Mouse (Mus musculus) cerebellum, adult (tissue): ENCODE data around the gene Olfr211.
"Not testable (repeated sequence)": the region's sequence is repeated elsewhere in the genome, so short reads cannot be mapped to it uniquely, and the experiment has no call there.

Experiments used
- ATAC-seq: cut with Nextera tagmentation; 2 replicates; pipeline ENCODE4 v1.9.2; 2017; ENCODE audit warnings: mild to moderate bottlenecking, moderate library complexity, mixed read lengths; ENCODE audit not compliant: insufficient number of reproducible peaks, low FRiP score, low TSS enrichment

Olfr211 gene

DNA sequence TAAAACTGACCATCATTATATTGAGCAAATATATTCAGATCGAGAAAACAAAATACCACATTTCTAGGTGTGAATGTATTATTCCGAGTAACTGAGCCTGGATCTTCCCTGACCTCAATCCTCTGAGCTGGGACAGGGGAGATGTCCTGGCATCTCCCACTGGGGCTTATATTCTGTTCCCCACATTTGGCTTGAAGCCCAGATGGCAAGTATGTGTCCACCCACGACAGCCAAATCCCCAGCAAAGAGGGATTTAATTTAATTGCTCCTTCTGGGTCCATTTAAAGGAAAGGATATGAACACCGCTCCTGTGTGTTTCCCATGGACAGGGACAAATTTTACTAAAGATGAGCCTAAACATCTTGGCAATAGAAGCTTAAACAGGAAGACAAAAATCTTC, at the start of gene Olfr211:
Gene Olfr211 (plus strand): TSS at position 301 of the 400 bp plus-strand sequence.
- ATAC-seq, result no peak

DNA sequence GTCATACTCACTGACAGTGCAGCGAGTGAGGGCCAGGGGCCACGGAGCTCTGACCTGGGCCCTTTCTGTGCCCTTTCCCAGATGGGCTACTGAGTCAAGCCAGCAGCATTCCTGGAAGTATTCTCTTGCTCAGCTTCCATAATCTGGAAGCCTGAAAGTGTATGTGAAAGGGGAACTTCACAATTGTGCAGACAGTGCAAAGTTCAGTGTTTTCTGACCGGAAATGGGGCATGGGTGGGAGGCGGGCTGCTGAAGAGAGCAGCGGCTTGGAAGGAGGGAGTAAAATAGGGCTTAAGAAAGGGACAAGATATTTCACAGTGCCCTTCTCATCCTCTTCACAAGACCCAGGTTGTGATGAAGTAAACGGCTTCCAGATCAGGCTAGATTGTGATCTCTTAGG, 49.4 kb upstream of the Olfr211 start:
- no peak for ATAC-seq

GRCm38 (mm10) chr6:116440447-116440846, 48.4 kb upstream of the Olfr211 start:
- ATAC-seq, result no peak

GRCm38 (mm10) chr6:116440849-116441248, 48.0 kb upstream of the Olfr211 start:
- no peak for ATAC-seq

DNA sequence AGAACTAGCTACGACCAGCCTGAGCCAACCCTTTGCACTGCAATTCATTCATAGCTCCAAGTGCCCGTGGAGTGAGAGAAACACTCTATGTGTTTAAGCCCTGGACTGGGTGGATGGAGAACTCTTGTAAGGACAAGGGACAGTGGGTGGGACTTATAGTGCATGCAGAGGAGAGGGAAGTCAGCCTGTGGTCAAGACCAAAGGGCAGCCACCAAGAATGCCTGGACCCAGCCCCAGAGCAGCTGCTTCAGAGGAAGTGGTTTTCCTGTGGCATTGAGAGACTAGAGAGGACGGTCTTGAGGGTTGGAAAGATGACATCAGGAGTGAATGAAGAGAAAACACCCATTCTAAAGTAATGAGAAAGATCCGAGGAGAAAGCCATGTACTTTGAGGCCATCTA, 33.1 kb upstream of the Olfr211 start:
- ATAC-seq, result no peak

- no peak for ATAC-seq
Measured at GRCm38 (mm10) chr6:116456482-116456881, 32.4 kb upstream of the Olfr211 start.

DNA sequence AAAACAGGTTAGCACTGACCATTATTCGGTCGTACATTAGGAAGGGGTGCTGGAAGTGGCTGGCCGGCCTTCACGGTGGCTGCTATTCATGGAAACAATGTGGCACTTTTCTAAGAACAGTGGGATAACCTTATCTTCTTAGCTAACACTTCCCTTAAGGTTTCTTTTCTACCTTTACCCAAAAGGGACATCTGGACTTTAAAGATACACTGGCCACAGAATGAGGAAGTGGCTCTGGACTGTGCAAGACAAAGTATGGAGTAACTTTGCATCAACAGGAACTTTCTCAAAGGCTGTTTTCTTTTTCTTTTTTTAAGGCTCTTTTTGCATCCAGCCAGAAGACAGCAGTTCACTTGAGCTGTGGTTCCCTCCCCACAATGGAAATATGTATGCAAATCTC, 30.2 kb upstream of the Olfr211 start:
- ATAC-seq, result no peak

DNA sequence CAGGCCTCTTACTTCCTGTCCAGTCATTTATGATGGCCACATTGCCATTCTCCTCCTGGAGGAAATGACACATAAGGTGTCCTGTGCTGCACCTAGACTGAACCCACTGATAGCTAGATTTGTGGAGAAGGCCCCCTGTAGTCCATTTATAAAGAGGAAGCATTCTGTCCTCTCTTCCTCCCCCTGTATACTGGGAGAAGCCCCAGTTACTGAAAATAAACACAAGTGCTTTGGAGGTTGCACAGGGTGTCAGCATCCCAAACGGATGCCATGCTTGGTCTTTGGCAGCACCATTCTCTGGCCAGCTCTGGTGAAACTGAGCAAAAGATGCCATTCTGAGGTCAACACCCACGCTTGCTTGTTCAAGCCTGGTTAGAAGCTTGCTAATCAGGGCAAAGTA, 29.7 kb upstream of the Olfr211 start:
- no peak for ATAC-seq

GRCm38 (mm10) chr6:116460544-116461283, 28.2 kb upstream of the Olfr211 start, which contains the start of gene Alox5:
Gene Alox5, minus strand, starts transcription at chr6:116461178.
- 0 out of 2 replicates have a peak, but pooled peaks have one; percentile 31 for ATAC-seq

DNA sequence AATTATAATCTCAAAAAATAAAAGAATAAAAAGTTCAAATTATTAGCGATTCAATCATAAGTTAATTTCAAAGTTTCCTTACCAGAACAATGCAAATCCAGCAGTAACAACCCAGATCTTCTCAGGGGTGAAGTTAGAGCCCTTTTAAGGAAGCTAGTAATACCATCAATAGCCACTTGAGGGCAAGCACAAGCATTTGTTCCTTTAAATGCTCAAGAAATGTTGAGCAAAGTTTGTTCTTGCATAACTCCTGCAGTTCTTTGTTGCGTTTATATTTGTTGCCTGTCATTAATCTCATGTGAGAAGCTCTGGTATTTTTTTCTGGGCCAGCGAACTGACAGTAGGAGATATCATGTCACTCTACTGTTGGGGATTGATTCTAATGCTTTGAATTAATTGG, 20.8 kb upstream of the Olfr211 start:
- ATAC-seq, result no peak

GRCm38 (mm10) chr6:116485081-116485480, 3.8 kb upstream of the Olfr211 start:
- ATAC-seq, result no peak

GRCm38 (mm10) chr6:116486833-116487232, 2.1 kb upstream of the Olfr211 start:
- ATAC-seq, result no peak

- no peak for ATAC-seq
Measured at GRCm38 (mm10) chr6:116493742-116494141, 4.9 kb downstream of the Olfr211 start.

DNA sequence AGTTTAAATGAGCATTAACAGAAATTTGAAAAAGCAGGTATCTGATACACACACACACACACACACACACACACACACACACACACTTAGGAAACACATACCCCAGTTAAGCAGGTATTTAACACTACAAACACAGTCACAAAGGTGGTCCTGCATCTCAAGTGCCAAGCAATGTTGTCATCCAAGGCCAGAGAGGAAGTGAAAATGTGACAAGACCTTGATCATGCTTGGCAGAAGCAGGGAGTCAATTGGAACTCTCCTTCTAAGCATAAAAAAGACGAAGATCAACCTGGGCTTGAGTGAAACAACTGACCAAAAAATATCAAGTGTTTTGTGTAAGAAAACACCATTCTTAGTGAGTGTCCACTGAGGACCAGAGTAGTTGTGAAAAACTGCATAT, 7.1 kb downstream of the Olfr211 start:
- no peak for ATAC-seq

GRCm38 (mm10) chr6:116506302-116507003, 17.6 kb downstream of the Olfr211 start, which contains the start of gene Olfr212:
Gene Olfr212, plus strand, starts transcription at chr6:116506516.
- ATAC-seq, result not testable (repeated sequence)

GRCm38 (mm10) chr6:116514832-116515231, 25.9 kb downstream of the Olfr211 start:
- no peak for ATAC-seq

GRCm38 (mm10) chr6:116538156-116538555, 49.3 kb downstream of the Olfr211 start, which contains the start of gene Olfr213:
Gene Olfr213, plus strand, starts transcription at chr6:116538456.
- ATAC-seq, result no peak

DNA sequence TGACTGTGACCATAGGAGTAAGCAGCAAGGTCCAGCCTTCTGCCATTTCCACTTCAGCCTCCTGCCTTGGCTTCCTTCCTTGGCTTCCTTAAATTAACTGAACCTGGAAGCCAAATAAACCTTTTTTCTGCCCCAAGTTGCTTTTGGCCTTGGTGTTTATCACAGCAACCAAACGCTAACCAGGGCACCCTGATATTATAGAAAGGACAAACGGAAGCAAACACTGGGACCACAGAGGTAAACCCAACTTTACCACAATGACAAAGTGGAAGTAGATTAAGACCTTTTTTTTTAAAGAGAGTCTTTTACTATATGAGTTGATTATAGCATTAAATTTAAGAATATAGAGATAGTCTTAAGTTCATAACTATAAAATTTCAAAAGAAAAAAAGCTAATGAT, 53.6 kb downstream of the Olfr211 start:
- ATAC-seq, result no peak
